Mouse (Mus musculus): Measurements from ENCODE around the gene Ascl4.

Gene Ascl4

GRCm38 (mm10) chr10:85927676-85928445 lies at the start of gene Ascl4:
Ascl4 (plus strand) TSS chr10:85927681.
- DNase-seq (ENCODE audit: low read depth) = no peak

GRCm38 (mm10) chr10:85879886-85880486 lies 47.5 kb upstream of the Ascl4 start:
- no peak for DNase-seq (ENCODE audit: low read depth)

- DNase-seq (ENCODE audit: low read depth) = peak; percentile 96
Measured at GRCm38 (mm10) chr10:85916498-85917309, 10.8 kb upstream of the Ascl4 start, which contains the start of gene Prdm4. Prdm4 (minus strand) TSS chr10:85917142.

GRCm38 (mm10) chr10:85928499-85929207 lies 1.2 kb downstream of the Ascl4 start:
- no peak for DNase-seq (ENCODE audit: low read depth)

GRCm38 (mm10) chr10:85929208-85929591 lies 1.7 kb downstream of the Ascl4 start:
- no peak for DNase-seq (ENCODE audit: low read depth)

- DNase-seq (ENCODE audit: low read depth) = no peak
Measured at GRCm38 (mm10) chr10:85929962-85930361, 2.5 kb downstream of the Ascl4 start.

- no peak for DNase-seq (ENCODE audit: low read depth)
Measured at GRCm38 (mm10) chr10:85936280-85936965, 8.9 kb downstream of the Ascl4 start.

GRCm38 (mm10) chr10:85948483-85949196 lies 21.2 kb downstream of the Ascl4 start:
- no peak for DNase-seq (ENCODE audit: low read depth)

- peak; percentile 22 for DNase-seq (ENCODE audit: low read depth)
Measured at GRCm38 (mm10) chr10:85951765-85952443, 24.4 kb downstream of the Ascl4 start.

GRCm38 (mm10) chr10:85953401-85953800 lies 25.9 kb downstream of the Ascl4 start:
- peak; percentile 59 for DNase-seq (ENCODE audit: low read depth)

GRCm38 (mm10) chr10:85954429-85954828 lies 26.9 kb downstream of the Ascl4 start:
- no peak for DNase-seq (ENCODE audit: low read depth)

GRCm38 (mm10) chr10:85956871-85957419 lies 29.5 kb downstream of the Ascl4 start:
- DNase-seq (ENCODE audit: low read depth) = peak; percentile 39

- DNase-seq (ENCODE audit: low read depth) = peak; percentile 93
Measured at GRCm38 (mm10) chr10:85957464-85957950, 30.0 kb downstream of the Ascl4 start, which contains the start of gene Rtcb. Rtcb (minus strand) TSS chr10:85957823.

- no peak for DNase-seq (ENCODE audit: low read depth)
Measured at GRCm38 (mm10) chr10:85962897-85963296, 35.4 kb downstream of the Ascl4 start.

GRCm38 (mm10) chr10:85964316-85964715 lies 36.8 kb downstream of the Ascl4 start:
- no peak for DNase-seq (ENCODE audit: low read depth)

- DNase-seq (ENCODE audit: low read depth) = no peak
Measured at GRCm38 (mm10) chr10:85966476-85966875, 39.0 kb downstream of the Ascl4 start.

GRCm38 (mm10) chr10:85967411-85968156 lies 40.1 kb downstream of the Ascl4 start:
- no peak for DNase-seq (ENCODE audit: low read depth)

GRCm38 (mm10) chr10:85968157-85968634 lies 40.7 kb downstream of the Ascl4 start:
- peak; percentile 79 for DNase-seq (ENCODE audit: low read depth)

- DNase-seq (ENCODE audit: low read depth) = no peak
Measured at GRCm38 (mm10) chr10:85968731-85969130, 41.2 kb downstream of the Ascl4 start.
